Mouse (Mus musculus): Measurements from ENCODE around the gene Prpf38a. TPM values are rescaled to one million over a fixed set of nuclear protein-coding genes. Genes with fewer than 3 reads are reported as not detected.

Prpf38a gene
- 21.1 TPM for polyA plus RNA-seq (2014; fragmentation: Illumina TruSeq; extraction: RNeasy Lipid Tissue Mini Kit (QIAGEN cat#74804); ENCODE audit: low read depth, low replicate concordance)

GRCm38 (mm10) chr4:108578840-108579742 is at the start of gene Prpf38a, which contains the start of gene Orc1:
TSS of gene Prpf38a (minus strand) at chr4:108579336.
TSS of gene Orc1 (plus strand) at chr4:108579423.

GRCm38 (mm10) chr4:108619587-108620341 is 40.6 kb upstream of the Prpf38a start, which contains the start of gene Cc2d1b:
TSS of gene Cc2d1b (plus strand) at chr4:108619940.

Other genes with a start within 250 kb of the Prpf38a start
- gene Shisal2a, start 196.0 kb downstream of the Prpf38a start, polyA plus RNA-seq (2014; fragmentation: Illumina TruSeq; extraction: RNeasy Lipid Tissue Mini Kit (QIAGEN cat#74804); ENCODE audit: low read depth, low replicate concordance), result not detected
- gene Gpx7, start 172.4 kb downstream of the Prpf38a start, polyA plus RNA-seq (2014; fragmentation: Illumina TruSeq; extraction: RNeasy Lipid Tissue Mini Kit (QIAGEN cat#74804); ENCODE audit: low read depth, low replicate concordance), result 11.2 TPM
- 26.8 TPM for gene Tut4, start 119.9 kb downstream of the Prpf38a start, polyA plus RNA-seq (2014; fragmentation: Illumina TruSeq; extraction: RNeasy Lipid Tissue Mini Kit (QIAGEN cat#74804); ENCODE audit: low read depth, low replicate concordance)
- not detected for gene Orc1, start 87 bp upstream of the Prpf38a start, polyA plus RNA-seq (2014; fragmentation: Illumina TruSeq; extraction: RNeasy Lipid Tissue Mini Kit (QIAGEN cat#74804); ENCODE audit: low read depth, low replicate concordance)
- 15.8 TPM for gene Cc2d1b, start 40.6 kb upstream of the Prpf38a start, polyA plus RNA-seq (2014; fragmentation: Illumina TruSeq; extraction: RNeasy Lipid Tissue Mini Kit (QIAGEN cat#74804); ENCODE audit: low read depth, low replicate concordance)
- not detected for gene 3110021N24Rik, start 140.3 kb upstream of the Prpf38a start, polyA plus RNA-seq (2014; fragmentation: Illumina TruSeq; extraction: RNeasy Lipid Tissue Mini Kit (QIAGEN cat#74804); ENCODE audit: low read depth, low replicate concordance)
- gene Zfyve9, start 201.5 kb upstream of the Prpf38a start, polyA plus RNA-seq (2014; fragmentation: Illumina TruSeq; extraction: RNeasy Lipid Tissue Mini Kit (QIAGEN cat#74804); ENCODE audit: low read depth, low replicate concordance), result 21.5 TPM